ENCODE assay signal across 8 mouse cellular contexts in genomic region chr10:70599925-70600305, GRCm38 (mm10). TPM values are rescaled to one million over a fixed set of nuclear protein-coding genes. Genes with fewer than 3 reads are reported as not detected.
DNase-seq lines count a peak whose midpoint lies in the region; ATAC-seq and TF ChIP-seq lines count a peak whose summit lies in the region.

No protein-coding gene starts in this region.

- WGBS in kidney, postnatal 0 days, result 2% methylated on average over 28 of the region's 28 CpGs
- under 1% methylated on average over 28 of the region's 28 CpGs for WGBS in hindbrain, embryonic 10.5 days
- WGBS in midbrain, embryonic 12.5 days, result under 1% methylated on average over 28 of the region's 28 CpGs

- H3K4me3 ChIP-seq in kidney, postnatal 0 days (replicated peaks; ENCODE audit: low read depth, low read length), result peak overlapping the region; percentile 58
- peak overlapping the region; percentile 61 for H3K4me3 ChIP-seq in brown adipose tissue, adult 24 weeks (ENCODE audit: insufficient read depth, low read depth, low read length)
- peak overlapping the region; percentile 71 for H3K4me3 ChIP-seq in hindbrain, embryonic 10.5 days
- peak overlapping the region; percentile 73 for H3K4me3 ChIP-seq in midbrain, embryonic 12.5 days

- no peak for TF ChIP-seq CTCF in kidney, postnatal 0 days (IDR thresholded peaks at IDR 0.05; ENCODE audit: low read depth)

- no peaks in the 10 kb centered on the region for H3K36me3 ChIP-seq in kidney, postnatal 0 days (ENCODE audit: insufficient read depth, low read length)
- H3K36me3 ChIP-seq in hindbrain, embryonic 10.5 days, result no peaks in the 10 kb centered on the region
- H3K36me3 ChIP-seq in midbrain, embryonic 12.5 days, result no peaks in the 10 kb centered on the region

- DNase-seq in kidney, postnatal 0 days (ENCODE audit: low spot score), result no peak
- DNase-seq in kidney, adult 8-10 months, result no peak
- DNase-seq in hindbrain, embryonic 10.5 days (ENCODE audit: low spot score), result no peak
- no peak for DNase-seq in left cerebral cortex, postnatal 36 days (ENCODE audit: low spot score in 2 of 2)
- DNase-seq in adrenal gland, adult (ENCODE audit: inconsistent age in 2 of 2, low spot score in 1 of 2), result no peak

- peak overlapping the region; percentile 87 for H3K4me2 ChIP-seq in kidney, postnatal 0 days (ENCODE audit: low read length)
- H3K4me2 ChIP-seq in midbrain, embryonic 12.5 days (replicated peaks), result peak overlapping the region; percentile 89

- no peaks in the 10 kb centered on the region for H3K9me3 ChIP-seq in kidney, postnatal 0 days (replicated peaks; ENCODE audit: low read length)
- no peaks in the 10 kb centered on the region for H3K9me3 ChIP-seq in hindbrain, embryonic 10.5 days
- H3K9me3 ChIP-seq in midbrain, embryonic 12.5 days, result no peaks in the 10 kb centered on the region

- 0 out of 2 replicates have a peak, but pooled peaks cover 12% of the 10 kb centered on the region for H3K27me3 ChIP-seq in kidney, postnatal 0 days (ENCODE audit: insufficient read depth, low read length)
- peaks cover 27% of the 10 kb centered on the region; the same call in 1 of the 2 replicates for H3K27me3 ChIP-seq in hindbrain, embryonic 10.5 days (ENCODE audit: insufficient read depth, poor library complexity, severe bottlenecking)
- peaks cover 12% of the 10 kb centered on the region for H3K27me3 ChIP-seq in midbrain, embryonic 12.5 days

- intact Hi-C loops in left cerebral cortex, postnatal 36 days (cut with DNase I), result loop anchor here (1.0 to 5.0 kb wide), 3 partner anchors 37 to 215 kb away; no protein-coding TSS in a partner anchor

- H3K27ac ChIP-seq in kidney, postnatal 0 days, result peak overlapping the region; percentile 63; the same call in 1 of the 2 replicates
- H3K27ac ChIP-seq in brown adipose tissue, adult 24 weeks (replicated peaks; ENCODE audit: low read depth, low read length), result no peak overlapping the region
- H3K27ac ChIP-seq in hindbrain, embryonic 10.5 days, result peak overlapping the region; percentile 94
- peak overlapping the region; percentile 89 for H3K27ac ChIP-seq in midbrain, embryonic 12.5 days (replicated peaks)

- peak; percentile 33 for ATAC-seq in kidney, postnatal 0 days (replicated peaks; ENCODE audit: low FRiP score, low read depth)
- peak; percentile 55; the same call in 1 of the 2 replicates for ATAC-seq in midbrain, embryonic 12.5 days (ENCODE audit: low FRiP score, low read depth)
- ATAC-seq in monocyte, adult 5-6 weeks (replicated peaks; ENCODE audit: insufficient number of reproducible peaks, low FRiP score, low TSS enrichment, poor library complexity, severe bottlenecking), result no peak

- peak overlapping the region; percentile 56 for H3K9ac ChIP-seq in kidney, postnatal 0 days (ENCODE audit: low read depth, low read length)
- peak overlapping the region; percentile 75 for H3K9ac ChIP-seq in midbrain, embryonic 12.5 days (replicated peaks)

- no peaks in the 10 kb centered on the region; the same call in 1 of the 2 replicates for H3K4me1 ChIP-seq in kidney, postnatal 0 days (replicated peaks; ENCODE audit: insufficient read depth, low read length)
- H3K4me1 ChIP-seq in brown adipose tissue, adult 24 weeks (ENCODE audit: control insufficient read depth, insufficient read depth, insufficient read length, low read length), result peaks cover 5% of the 10 kb centered on the region; the same call in 1 of the 2 replicates
- peaks cover 29% of the 10 kb centered on the region; the same call in 1 of the 2 replicates for H3K4me1 ChIP-seq in hindbrain, embryonic 10.5 days (replicated peaks)
- H3K4me1 ChIP-seq in midbrain, embryonic 12.5 days, result peaks cover 7% of the 10 kb centered on the region; the same call in 1 of the 2 replicates

RNA-seq across cellular contexts. Expression of gene Phyhipl, which starts 55.9 kb away (rescaled TPM):
- polyA plus RNA-seq in kidney, postnatal 0 days (2015; fragmentation: Nextera tagmentation; extraction: Ambion mirVana), result 35.0 and 35.3 TPM in 2 replicates
- polyA plus RNA-seq in brown adipose tissue, adult 24 weeks (2012; ENCODE audit: insufficient read depth, insufficient read length, missing spikeins), result not detected in 2 replicates
- 44.1 and 111 TPM in 2 replicates for polyA plus RNA-seq in hindbrain, embryonic 10.5 days (2016; fragmentation: Nextera tagmentation; extraction: Ambion mirVana)
- 64.7 and 68.0 TPM in 2 replicates for polyA plus RNA-seq in midbrain, embryonic 12.5 days (2016; fragmentation: Nextera tagmentation; extraction: Ambion mirVana)
- not detected in 3 replicates for total RNA-seq in monocyte, adult 5-6 weeks (2017)
- total RNA-seq in left cerebral cortex, postnatal 36 days (2021), result 100 to 1,000 TPM; 206 to 216 TPM

Comparison
In these comparisons a context has a peak if more than half of its experiments do, and no peak if none do; other contexts are left out.
1. RNA of gene Phyhipl, which starts 55.9 kb away (polyA plus RNA-seq): 44.1 to 111 TPM in hindbrain, embryonic 10.5 days, 64.7 to 68.0 TPM in midbrain, embryonic 12.5 days and 35.0 to 35.3 TPM in kidney, postnatal 0 days; not detected in brown adipose tissue, adult 24 weeks; every median in the first group is over 10 times any median in the second.
2. Peak in every context shown above with its lines, with median percentiles within 50 percentile points of each other: H3K4me3 ChIP-seq.